Mouse (Mus musculus) large intestine, adult 2 months (tissue): ENCODE data around the gene Zdhhc20. TPM values are rescaled to one million over a fixed set of nuclear protein-coding genes. Genes with fewer than 3 reads are reported as not detected.

ENCODE experiments used
- DNase-seq: peaks from one replicate; pipeline ENCODE4 v3.0.0-alpha.2; 2012; ENCODE audit warnings: low read depth, low spot score
- WGBS: fragments of 180-500 bp; shearing (Covaris S2); methylation state at CpG from one replicate; pipeline ENCODE4 v1.1.7; 2018; 5-methylcytosine and 5-hydroxymethylcytosine counted together
- polyA plus RNA-seq: library from polyadenylated mRNA; depleted of rRNA; stranded (reverse); fragments of >200 nt; gene quantifications from 2 replicates; pipeline ENCODE4 v1.2.3, GENCODE M21; 2012

Gene Zdhhc20
- polyA plus RNA-seq, 1 experiment = 5.2 TPM

GRCm38 (mm10) chr14:57844535-57844934, 45.5 kb downstream of the Zdhhc20 start:
- 92% methylated on average over 3 of the region's 3 CpGs for whole genome bisulfite sequencing
- DNase-seq = no peak

- DNase-seq = no peak
- 90% methylated on average over 10 of the region's 10 CpGs for WGBS
Observed at GRCm38 (mm10) chr14:57835157-57835556, 54.9 kb downstream of the Zdhhc20 start.

GRCm38 (mm10) chr14:57833526-57833925, 56.5 kb downstream of the Zdhhc20 start:
- 76% methylated on average over 2 of the region's 2 CpGs for WGBS
- no peak for DNase-seq

GRCm38 (mm10) chr14:57827284-57827683, 62.8 kb downstream of the Zdhhc20 start:
- DNase-seq = no peak
- 29% methylated on average over 1 of the region's 1 CpGs for WGBS

- under 1% methylated on average over 96 of the region's 96 CpGs for WGBS
- DNase-seq = peak; percentile 79
Observed at GRCm38 (mm10) chr14:57825788-57826751, 64.0 kb downstream of the Zdhhc20 start, which contains the start of the genes Ska3 and Mrpl57. Ska3 (minus strand) TSS chr14:57826185. Mrpl57 (plus strand) TSS chr14:57826234.

- 75% methylated on average over 4 of the region's 4 CpGs for WGBS
- no peak for DNase-seq
Observed at GRCm38 (mm10) chr14:57820839-57821238, 69.2 kb downstream of the Zdhhc20 start.

- WGBS = 98% methylated on average over 5 of the region's 5 CpGs
- DNase-seq = no peak
Observed at GRCm38 (mm10) chr14:57811844-57812243, 78.2 kb downstream of the Zdhhc20 start.

- 43% methylated on average over 2 of the region's 2 CpGs for WGBS
- DNase-seq = no peak
Observed at GRCm38 (mm10) chr14:57810886-57811285, 79.2 kb downstream of the Zdhhc20 start.

GRCm38 (mm10) chr14:57808558-57808957, 81.5 kb downstream of the Zdhhc20 start:
- 53% methylated on average over 5 of the region's 5 CpGs for WGBS

GRCm38 (mm10) chr14:57803731-57804130, 86.3 kb downstream of the Zdhhc20 start:
- no peak for DNase-seq
- 86% methylated on average over 4 of the region's 4 CpGs for WGBS

More at GRCm38 (mm10) chr14:57808558-57808957, 81.5 kb downstream of the Zdhhc20 start:
- no peak for DNase-seq

GRCm38 (mm10) chr14:57797991-57798931, 91.8 kb downstream of the Zdhhc20 start, which contains the start of gene Sap18:
Sap18 (plus strand) TSS chr14:57798180.
- WGBS = under 1% methylated on average over 99 of the region's 99 CpGs
- DNase-seq = peak; percentile 96

GRCm38 (mm10) chr14:57797551-57797950, 92.5 kb downstream of the Zdhhc20 start:
- WGBS = 14% methylated on average over 7 of the region's 7 CpGs
- DNase-seq = no peak

GRCm38 (mm10) chr14:57791171-57791570, 98.9 kb downstream of the Zdhhc20 start:
- 61% methylated on average over 4 of the region's 4 CpGs for WGBS
- no peak for DNase-seq

GRCm38 (mm10) chr14:57789759-57790158, 100.3 kb downstream of the Zdhhc20 start:
- no peak for DNase-seq
- 91% methylated on average over 9 of the region's 9 CpGs for WGBS

GRCm38 (mm10) chr14:57789311-57789710, 100.8 kb downstream of the Zdhhc20 start:
- WGBS = 71% methylated on average over 2 of the region's 2 CpGs
- no peak for DNase-seq

- WGBS = 59% methylated on average over 4 of the region's 4 CpGs
- DNase-seq = no peak
Observed at GRCm38 (mm10) chr14:57787406-57787805, 102.7 kb downstream of the Zdhhc20 start.
